Mouse (Mus musculus) layer of hippocampus, adult 9-10 months (tissue): ENCODE data around the gene Zbtb48.

Source experiments
- DNase-seq: peaks from one replicate; pipeline ENCODE4 v3.0.0; 2022; ENCODE audit warnings: low spot score

The Zbtb48 gene

GRCm38 (mm10) chr4:152001335-152001734 lies 26.1 kb downstream of the Zbtb48 start:
- DNase-seq: no peak

- DNase-seq: no peak
Measured at GRCm38 (mm10) chr4:152000906-152001305, 26.6 kb downstream of the Zbtb48 start.

GRCm38 (mm10) chr4:151999481-151999880 lies 28.0 kb downstream of the Zbtb48 start:
- DNase-seq: no peak

- no peak for DNase-seq
Measured at GRCm38 (mm10) chr4:151997701-151998100, 29.8 kb downstream of the Zbtb48 start.

GRCm38 (mm10) chr4:151996951-151997222 lies 30.6 kb downstream of the Zbtb48 start:
- no peak for DNase-seq

- peak; percentile 94 for DNase-seq
Measured at GRCm38 (mm10) chr4:151996173-151996950, 31.1 kb downstream of the Zbtb48 start, which contains the start of gene Phf13. Gene Phf13 (minus strand): TSS chr4:151996258.

- DNase-seq: no peak
Measured at GRCm38 (mm10) chr4:151995371-151996172, 31.9 kb downstream of the Zbtb48 start.

GRCm38 (mm10) chr4:151994228-151995171 lies 33.0 kb downstream of the Zbtb48 start:
- no peak for DNase-seq

GRCm38 (mm10) chr4:151993035-151993434 lies 34.4 kb downstream of the Zbtb48 start:
- no peak for DNase-seq

GRCm38 (mm10) chr4:151992091-151992490 lies 35.4 kb downstream of the Zbtb48 start:
- no peak for DNase-seq

- no peak for DNase-seq
Measured at GRCm38 (mm10) chr4:151989110-151989488, 38.4 kb downstream of the Zbtb48 start.

- no peak for DNase-seq
Measured at GRCm38 (mm10) chr4:151988342-151989109, 38.9 kb downstream of the Zbtb48 start, which contains the start of gene Thap3. Gene Thap3 (minus strand): TSS chr4:151988997.

GRCm38 (mm10) chr4:151988014-151988341 lies 39.5 kb downstream of the Zbtb48 start:
- no peak for DNase-seq

- no peak for DNase-seq
Measured at GRCm38 (mm10) chr4:151986650-151987049, 40.8 kb downstream of the Zbtb48 start.

GRCm38 (mm10) chr4:151985886-151986285 lies 41.6 kb downstream of the Zbtb48 start:
- no peak for DNase-seq

- DNase-seq: no peak
Measured at GRCm38 (mm10) chr4:151983560-151983959, 43.9 kb downstream of the Zbtb48 start.

- DNase-seq: no peak
Measured at GRCm38 (mm10) chr4:151983043-151983442, 44.4 kb downstream of the Zbtb48 start.

- peak; percentile 72 for DNase-seq
Measured at GRCm38 (mm10) chr4:151981363-151981762, 46.1 kb downstream of the Zbtb48 start.

GRCm38 (mm10) chr4:151980699-151981098 lies 46.8 kb downstream of the Zbtb48 start:
- DNase-seq: no peak

- peak; percentile 88 for DNase-seq
Measured at GRCm38 (mm10) chr4:151977748-151978147, 49.7 kb downstream of the Zbtb48 start.

- DNase-seq: no peak
Measured at GRCm38 (mm10) chr4:151975441-151975840, 52.0 kb downstream of the Zbtb48 start.
